9 mouse cellular contexts compared by ENCODE assay signal in the genomic region with DNA sequence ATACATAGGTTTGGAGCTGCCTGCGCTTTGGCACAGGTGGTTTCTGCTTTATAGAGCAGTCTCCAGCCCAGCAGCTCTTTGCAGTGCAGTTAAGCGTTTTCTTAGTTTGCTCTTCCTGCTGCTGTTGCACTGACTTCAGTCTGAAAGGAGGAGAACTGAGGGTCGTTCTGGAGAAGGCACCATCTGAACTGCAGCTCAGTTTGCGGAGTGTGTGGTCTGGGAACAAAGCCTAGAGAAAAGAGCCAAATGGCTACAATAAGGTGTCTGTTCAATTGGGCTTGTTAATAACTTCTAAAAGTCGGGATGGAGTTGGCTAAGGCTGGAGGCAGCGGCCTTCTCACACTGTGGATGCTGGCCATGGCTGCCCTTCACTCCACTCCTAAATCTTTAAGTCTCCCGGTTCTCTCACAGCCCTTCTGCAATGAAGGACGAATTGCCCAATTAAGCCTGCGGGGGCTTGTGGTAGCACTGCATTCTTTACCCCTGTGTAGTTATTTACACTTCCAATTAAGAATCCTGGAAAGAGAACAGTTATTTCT. TPM values are rescaled to one million over a fixed set of nuclear protein-coding genes. Genes with fewer than 3 reads are reported as not detected.
DNase-seq lines count a peak whose midpoint lies in the region; ATAC-seq and TF ChIP-seq lines count a peak whose summit lies in the region.
"Had no signal": no experiment of that assay in that cellular context is flagged by ENCODE, and none has a peak within 500 bp of the region (broad histone marks: within the 10 kb centered on the region; RNA-seq: fewer than 3 reads in every experiment).

No protein-coding gene starts in this region.

- peak overlapping the region; percentile 89 for H3K27ac ChIP-seq in heart, embryonic 13.5 days (replicated peaks)
- H3K27ac ChIP-seq in forebrain, postnatal 0 days (ENCODE audit: low read depth, low read length): no peak overlapping the region
- no peak overlapping the region for H3K27ac ChIP-seq in midbrain, embryonic 11.5 days (ENCODE audit: low read depth, low read length)

- H3K9ac ChIP-seq in heart, embryonic 13.5 days: peak overlapping the region; percentile 87
- H3K9ac ChIP-seq in forebrain, postnatal 0 days: no peak overlapping the region
- no peak overlapping the region for H3K9ac ChIP-seq in midbrain, embryonic 11.5 days (ENCODE audit: low read length)

- H3K4me3 ChIP-seq in heart, embryonic 13.5 days: peak overlapping the region; percentile 76
- H3K4me3 ChIP-seq in forebrain, postnatal 0 days (ENCODE audit: low read depth, low read length): peak overlapping the region; percentile 67
- peak overlapping the region; percentile 55 for H3K4me3 ChIP-seq in midbrain, embryonic 11.5 days (ENCODE audit: low read depth, low read length)

- ATAC-seq in heart, embryonic 13.5 days (ENCODE audit: extremely low read depth, insufficient number of reproducible peaks, low FRiP score, low TSS enrichment): no peak
- peak; percentile 12; the same call in 1 of the 2 replicates for ATAC-seq in forebrain, postnatal 0 days
- ATAC-seq in midbrain, embryonic 11.5 days (ENCODE audit: low FRiP score): no peak

- DNase-seq in heart, postnatal 36 days: no peak
- DNase-seq in Muller cell, postnatal 12 days (ENCODE audit: inconsistent ontology term): peak; percentile 62
- peak; percentile 58 for DNase-seq in forebrain, postnatal 0 days
- peak; percentile 84 for DNase-seq in midbrain, embryonic 11.5 days (ENCODE audit: low spot score, missing footprints)
- DNase-seq in c-Kit-positive CD71-positive TER-119-positive erythroid progenitor cells, embryonic 14.5 days (ENCODE audit: low spot score): no peak
- DNase-seq in layer of hippocampus, adult 11-12 months (ENCODE audit: low spot score): no peak
- no peak for DNase-seq in adrenal gland, adult 18-20 months (ENCODE audit: low spot score in 2 of 2)
- DNase-seq: adrenal gland, adult 8-10 months had no signal

- no peak for TF ChIP-seq CTCF in forebrain, postnatal 0 days (IDR thresholded peaks at IDR 0.05; ENCODE audit: low read depth)

- no peaks in the 10 kb centered on the region for H3K9me3 ChIP-seq in heart, embryonic 13.5 days
- H3K9me3 ChIP-seq in forebrain, postnatal 0 days (ENCODE audit: low read length): no peaks in the 10 kb centered on the region
- no peaks in the 10 kb centered on the region for H3K9me3 ChIP-seq in midbrain, embryonic 11.5 days (ENCODE audit: control insufficient read depth, low read length)

- intact Hi-C loops in heart, postnatal 36 days (cut with DNase I): loop anchor here (5.0 kb wide), 1 partner anchor 315 kb away; no protein-coding TSS in a partner anchor

- peak overlapping the region; percentile 90 for H3K4me2 ChIP-seq in heart, embryonic 13.5 days
- H3K4me2 ChIP-seq in forebrain, postnatal 0 days (ENCODE audit: low read depth): peak overlapping the region; percentile 82
- H3K4me2 ChIP-seq in midbrain, embryonic 11.5 days: peak overlapping the region; percentile 72

- H3K27me3 ChIP-seq in heart, embryonic 13.5 days (replicated peaks): peaks cover 14% of the 10 kb centered on the region
- H3K27me3 ChIP-seq in forebrain, postnatal 0 days (ENCODE audit: insufficient read depth, low read length): no peaks in the 10 kb centered on the region
- peaks cover 18% of the 10 kb centered on the region for H3K27me3 ChIP-seq in midbrain, embryonic 11.5 days (ENCODE audit: control insufficient read depth, insufficient read depth, low read length)

- peaks cover 29% of the 10 kb centered on the region for H3K4me1 ChIP-seq in heart, embryonic 13.5 days
- H3K4me1 ChIP-seq in forebrain, postnatal 0 days (ENCODE audit: insufficient read depth): peaks cover 8% of the 10 kb centered on the region; the same call in 1 of the 2 replicates
- peaks cover 10% of the 10 kb centered on the region for H3K4me1 ChIP-seq in midbrain, embryonic 11.5 days (ENCODE audit: control insufficient read depth, insufficient read depth, low read length)

- 42% methylated on average over 9 of the region's 9 CpGs for WGBS in heart, embryonic 13.5 days
- WGBS in forebrain, postnatal 0 days: 10% methylated on average over 9 of the region's 9 CpGs
- 32% methylated on average over 9 of the region's 9 CpGs for WGBS in midbrain, embryonic 11.5 days

- peaks cover 24% of the 10 kb centered on the region for H3K36me3 ChIP-seq in heart, embryonic 13.5 days
- H3K36me3 ChIP-seq in forebrain, postnatal 0 days (ENCODE audit: insufficient read depth): no peaks in the 10 kb centered on the region
- no peaks in the 10 kb centered on the region for H3K36me3 ChIP-seq in midbrain, embryonic 11.5 days (ENCODE audit: control insufficient read depth, insufficient read depth, low read length)

RNA-seq across cellular contexts. Expression of gene Shisa2, which starts 2.1 kb away (rescaled TPM):
- polyA plus RNA-seq in heart, embryonic 13.5 days (2015; fragmentation: Nextera tagmentation; extraction: Ambion mirVana): 9.1 and 10.8 TPM in 2 replicates
- under 1 TPM; 0.72 to 0.95 TPM for total RNA-seq in heart, postnatal 36 days (2021)
- 11.8 and 12.6 TPM in 2 replicates for total RNA-seq in forebrain, postnatal 0 days (2014; rRNA removed)
- polyA plus RNA-seq in forebrain, postnatal 0 days (2015; fragmentation: Nextera tagmentation; extraction: Ambion mirVana): 5.2 and 7.1 TPM in 2 replicates
- 11.2 and 12.0 TPM in 2 replicates for polyA plus RNA-seq in midbrain, embryonic 11.5 days (2014; fragmentation: Nextera tagmentation; extraction: Ambion mirVana)
- 1 to 10 TPM in 1 of 2 experiments, under 1 TPM in 1; 0.74 to 1.2 TPM for total RNA-seq in adrenal gland, adult 18-20 months (2021)

RNA-seq across cellular contexts. Expression of gene Cdadc1, which starts 29.5 kb away (rescaled TPM):
- 26.0 and 27.4 TPM in 2 replicates for polyA plus RNA-seq in heart, embryonic 13.5 days (2015; fragmentation: Nextera tagmentation; extraction: Ambion mirVana)
- 10 to 100 TPM; 45.0 to 46.5 TPM for total RNA-seq in heart, postnatal 36 days (2021)
- total RNA-seq in forebrain, postnatal 0 days (2014; rRNA removed): 5.1 and 8.8 TPM in 2 replicates
- 33.8 and 34.6 TPM in 2 replicates for polyA plus RNA-seq in forebrain, postnatal 0 days (2015; fragmentation: Nextera tagmentation; extraction: Ambion mirVana)
- 33.3 and 33.7 TPM in 2 replicates for polyA plus RNA-seq in midbrain, embryonic 11.5 days (2014; fragmentation: Nextera tagmentation; extraction: Ambion mirVana)
- 10 to 100 TPM; 64.6 to 76.2 TPM for total RNA-seq in adrenal gland, adult 18-20 months (2021)

Comparison
In these comparisons a context has a peak if more than half of its experiments do, and no peak if none do; other contexts are left out.
1. DNase-seq: peak in Muller cell, postnatal 12 days (single experiment), forebrain, postnatal 0 days (single experiment) and midbrain, embryonic 11.5 days (single experiment); none in heart, postnatal 36 days (0 of 2), c-Kit-positive CD71-positive TER-119-positive erythroid progenitor cells, embryonic 14.5 days (single experiment), layer of hippocampus, adult 11-12 months (single experiment) and adrenal gland, adult 18-20 months (0 of 2).
2. Peak in every context shown above with its lines, with median percentiles within 50 percentile points of each other: H3K4me2 ChIP-seq and H3K4me3 ChIP-seq.